Mouse (Mus musculus) megakaryocyte-erythroid progenitor cell, adult 5-6 weeks (primary cell): ENCODE data around the gene Klk1b1. TPM values are rescaled to one million over a fixed set of nuclear protein-coding genes. Genes with fewer than 3 reads are reported as not detected.
"Not testable (repeated sequence)": the region's sequence is repeated elsewhere in the genome, so short reads cannot be mapped to it uniquely, and the experiment has no call there.

Experiments used
- ATAC-seq: replicated peaks from 2 replicates; pipeline ENCODE4 v1.8.0; 2016; ENCODE audit warnings: mild to moderate bottlenecking, inconsistent platforms; ENCODE audit not compliant: severe bottlenecking, poor library complexity, low FRiP score, low TSS enrichment
- total RNA-seq, 2 experiments: library from RNA; stranded (forward) in 1 of 2; stranded (reverse) in 1 of 2; fragments of 200-1000, 215-1000 nt in 1 of 2; fragments of >200 nt in 1 of 2; fragmentation: Nextera tagmentation in 1 of 2; gene quantifications; 2 replicates each; pipeline ENCODE4 v1.2.3; 2014 to 2017

The Klk1b1 gene
- total RNA-seq (2014; fragmentation: Nextera tagmentation) (not detected in 2 replicates), total RNA-seq (2017) (not detected in 2 replicates)

DNA sequence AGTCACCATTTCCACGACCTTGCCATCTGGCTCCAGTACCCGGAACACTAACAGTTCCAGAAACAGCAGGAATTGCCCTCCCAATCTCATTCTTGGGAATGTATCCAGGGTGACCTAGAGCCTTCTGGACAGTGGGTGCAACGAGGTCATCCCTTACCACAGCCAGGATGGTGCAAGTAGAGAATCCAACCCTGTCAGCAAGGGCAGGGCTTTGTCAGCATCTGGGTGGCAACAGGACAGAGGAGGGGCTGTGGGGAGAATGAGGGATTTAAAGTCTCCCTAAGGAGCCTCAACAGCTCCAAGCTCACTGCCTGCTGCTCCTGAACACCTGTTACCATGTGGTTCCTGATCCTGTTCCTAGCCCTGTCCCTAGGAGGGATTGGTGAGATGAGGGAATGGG lies at the start of gene Klk1b1:
Gene Klk1b1 (plus strand): TSS at position 301 of the 400 bp plus-strand sequence.
- no peak for ATAC-seq

DNA sequence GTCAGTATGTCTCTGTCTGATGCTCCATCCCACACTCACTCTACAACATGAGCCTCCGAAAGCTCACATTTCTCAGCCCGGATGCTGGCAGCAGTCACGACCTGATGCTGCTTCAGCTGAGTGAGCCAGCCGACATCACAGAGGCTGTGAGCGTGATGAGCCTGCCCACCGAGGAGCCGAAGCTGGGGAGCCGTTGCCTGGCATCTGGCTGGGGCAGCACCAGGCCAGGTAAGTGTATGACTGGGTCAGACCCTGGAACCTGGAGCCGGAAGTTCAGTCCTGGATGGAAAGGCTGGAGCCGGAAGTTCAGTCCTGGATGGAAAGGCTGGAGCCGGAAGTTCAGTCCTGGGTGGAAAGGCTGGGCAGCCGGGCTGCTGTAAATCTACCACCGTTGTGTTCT lies 48.1 kb upstream of the Klk1b1 start:
- ATAC-seq = no peak

DNA sequence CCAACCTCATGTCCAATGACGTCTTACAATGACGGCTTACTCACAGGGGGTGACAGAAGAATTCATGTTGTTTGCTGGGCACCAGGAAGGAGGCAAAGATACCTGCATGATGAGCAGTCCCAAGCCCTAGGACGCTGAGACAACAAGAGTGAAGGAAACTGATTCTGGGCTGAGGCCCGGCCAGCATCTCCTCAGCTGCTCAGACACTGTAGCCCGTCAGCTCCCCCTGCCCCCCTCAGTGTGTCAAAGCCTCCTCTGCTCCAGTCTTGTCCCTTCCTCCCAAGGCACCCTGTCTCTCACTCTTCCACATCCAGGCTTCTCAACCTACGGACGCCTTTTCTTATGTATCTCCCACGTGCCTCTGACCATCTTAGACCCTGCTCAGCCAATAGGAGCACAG lies 47.7 kb upstream of the Klk1b1 start:
- no peak for ATAC-seq

DNA sequence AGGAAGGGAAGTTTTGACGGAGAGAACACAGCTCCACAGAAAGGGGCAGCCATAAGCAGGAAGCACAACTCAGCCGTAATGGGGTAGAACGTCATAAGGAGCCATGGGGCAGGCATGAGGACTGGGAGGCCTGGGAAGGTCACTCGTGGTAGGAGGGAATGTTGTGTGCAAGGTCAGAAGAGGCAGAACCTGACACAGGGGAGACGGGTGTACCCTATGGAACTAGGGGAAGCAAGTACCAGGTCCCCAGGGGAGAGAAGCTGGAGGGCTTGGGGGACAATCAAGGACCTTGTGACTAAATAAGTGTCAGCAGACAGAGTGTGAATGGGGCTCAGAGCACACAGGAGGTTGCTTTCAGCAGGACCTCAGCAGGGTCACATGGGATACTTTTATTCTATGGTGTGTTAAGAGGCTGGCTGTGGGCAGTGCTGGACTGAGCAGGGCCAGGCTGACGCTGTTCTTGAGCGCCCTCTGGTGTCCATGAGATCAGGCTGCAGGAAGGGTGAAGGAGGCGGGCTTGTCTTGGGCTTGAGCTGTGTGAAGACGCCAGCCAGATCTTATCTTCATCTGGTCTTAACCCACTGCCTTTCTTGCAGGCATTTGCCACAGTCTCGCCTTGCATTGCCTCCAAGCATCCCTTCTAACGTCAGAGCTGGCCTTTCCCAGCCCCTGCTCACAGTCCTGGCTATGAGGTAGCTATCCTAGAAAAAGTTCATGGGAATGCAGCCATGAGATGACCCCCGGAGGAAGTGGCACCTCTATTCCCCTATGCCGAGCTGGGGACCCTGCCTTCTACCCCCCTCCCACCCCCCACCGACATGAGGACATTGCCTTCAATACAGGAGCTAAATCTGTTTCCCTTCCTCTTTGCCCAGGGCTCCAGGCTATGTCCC lies 46.7 kb upstream of the Klk1b1 start:
- peak; percentile 94 for ATAC-seq

DNA sequence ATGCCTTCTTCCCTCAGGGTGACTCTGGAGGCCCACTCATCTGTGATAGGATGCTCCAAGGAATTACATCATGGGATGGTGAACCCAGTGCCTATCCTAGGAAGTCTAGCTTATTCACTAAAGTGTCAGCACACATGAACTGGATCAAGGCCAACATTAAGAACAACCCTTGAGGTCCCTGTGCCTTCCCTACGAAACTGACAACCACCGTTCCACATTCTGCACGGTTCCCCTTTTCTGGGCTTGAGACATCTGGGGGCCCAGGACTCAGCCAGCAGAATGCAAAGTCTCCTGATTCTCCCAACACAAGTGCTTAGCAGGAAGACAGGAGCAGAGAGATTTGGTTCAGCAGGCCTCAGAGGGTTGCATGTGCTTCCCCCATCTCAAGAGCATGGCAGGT lies 46.0 kb upstream of the Klk1b1 start:
- no peak for ATAC-seq

DNA sequence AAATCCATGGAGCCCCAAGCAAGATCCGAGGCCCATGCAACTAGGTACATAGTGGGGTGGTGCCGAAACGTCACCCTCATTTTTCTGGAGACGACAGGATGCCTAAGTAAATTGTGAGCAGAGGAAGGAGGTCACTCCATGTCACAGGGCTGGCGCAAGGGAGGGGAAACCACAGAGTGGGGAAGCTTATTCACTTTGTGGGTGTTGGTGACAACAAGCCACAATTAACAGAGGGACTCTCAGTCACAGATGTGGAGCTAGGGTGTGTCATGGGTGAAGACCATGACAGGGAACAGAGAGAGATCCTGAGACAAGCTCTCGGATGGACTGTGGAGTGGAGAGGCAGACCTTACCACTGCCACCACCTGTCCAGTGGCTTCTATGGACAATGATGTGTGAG lies 45.5 kb upstream of the Klk1b1 start:
- ATAC-seq = no peak

DNA sequence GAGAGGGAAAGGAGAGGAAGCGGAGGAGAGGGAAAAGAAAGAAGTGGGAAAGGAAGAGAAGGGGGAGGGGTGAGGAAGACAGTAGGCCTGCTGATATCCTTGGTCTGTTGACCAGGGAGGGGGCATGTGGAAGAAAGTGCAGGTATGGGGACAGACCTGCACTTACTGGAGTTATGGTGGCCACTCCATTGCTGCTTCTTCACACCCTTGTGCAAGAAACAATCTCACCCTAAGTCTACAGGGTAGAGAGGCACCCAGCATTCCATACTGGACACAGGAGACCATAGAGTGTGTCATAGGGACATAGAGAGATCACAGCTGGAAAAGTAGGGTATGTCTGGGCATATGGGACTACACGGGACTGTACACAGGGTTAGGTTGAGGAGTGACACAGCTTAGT lies 44.6 kb upstream of the Klk1b1 start:
- ATAC-seq = no peak

DNA sequence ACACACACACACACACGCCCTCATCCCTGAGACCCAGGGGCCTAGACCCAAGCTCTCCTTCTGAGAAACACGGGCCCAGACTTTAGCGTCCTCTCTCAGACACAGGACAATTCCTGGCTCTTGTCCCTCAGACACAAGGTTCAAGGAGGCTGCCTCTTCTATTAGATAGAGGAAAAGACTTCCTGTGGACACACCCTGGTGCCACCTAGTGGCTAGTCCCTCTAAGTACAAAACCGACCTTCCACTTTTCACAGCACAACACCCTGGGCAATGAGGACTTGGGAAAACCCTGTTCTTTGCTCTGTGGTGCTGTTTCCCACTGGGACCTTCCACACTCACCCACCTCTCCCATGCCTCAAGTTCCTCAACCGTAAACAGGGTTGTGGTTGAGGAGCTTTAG lies 40.6 kb upstream of the Klk1b1 start:
- ATAC-seq = no peak

DNA sequence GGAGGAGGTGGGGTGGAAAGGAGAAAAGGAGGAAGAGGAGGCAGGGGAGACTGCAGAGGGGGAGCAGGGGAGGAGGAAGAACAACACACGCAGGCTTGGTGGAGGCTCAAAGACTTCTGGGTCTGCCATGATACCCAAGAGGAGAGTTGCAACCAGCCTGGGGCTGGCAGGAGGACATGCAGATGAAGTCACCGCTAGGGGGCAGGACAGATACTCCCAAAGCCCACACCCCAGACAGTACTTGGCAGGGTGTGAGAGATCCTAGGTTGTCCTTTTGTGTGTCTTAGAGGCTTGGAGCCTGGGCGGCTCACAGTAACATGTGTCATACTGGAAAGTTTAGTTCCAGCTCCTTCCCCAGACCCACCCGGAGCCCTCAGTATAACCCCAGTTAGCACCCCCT lies 38.0 kb upstream of the Klk1b1 start:
- no peak for ATAC-seq

DNA sequence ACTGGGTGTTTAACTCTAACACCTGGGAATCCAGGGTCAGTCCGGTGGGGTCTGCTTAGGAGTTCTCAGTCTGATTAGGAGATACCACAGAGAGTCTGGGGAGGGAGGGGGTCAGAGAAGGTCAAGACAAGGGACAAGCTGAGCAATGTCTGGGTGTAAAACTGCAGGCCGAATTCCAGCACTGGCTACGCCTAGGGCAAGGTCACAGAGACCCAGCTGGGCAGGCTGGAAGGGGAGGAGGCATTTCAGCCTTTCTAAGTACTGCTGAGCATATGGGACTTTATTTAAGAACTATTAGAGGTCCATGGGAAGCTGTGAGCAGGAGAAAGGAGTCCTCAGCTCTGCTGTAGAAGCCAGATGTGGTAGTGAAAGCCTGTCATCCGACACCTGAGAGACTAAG lies 34.2 kb upstream of the Klk1b1 start:
- ATAC-seq = no peak

DNA sequence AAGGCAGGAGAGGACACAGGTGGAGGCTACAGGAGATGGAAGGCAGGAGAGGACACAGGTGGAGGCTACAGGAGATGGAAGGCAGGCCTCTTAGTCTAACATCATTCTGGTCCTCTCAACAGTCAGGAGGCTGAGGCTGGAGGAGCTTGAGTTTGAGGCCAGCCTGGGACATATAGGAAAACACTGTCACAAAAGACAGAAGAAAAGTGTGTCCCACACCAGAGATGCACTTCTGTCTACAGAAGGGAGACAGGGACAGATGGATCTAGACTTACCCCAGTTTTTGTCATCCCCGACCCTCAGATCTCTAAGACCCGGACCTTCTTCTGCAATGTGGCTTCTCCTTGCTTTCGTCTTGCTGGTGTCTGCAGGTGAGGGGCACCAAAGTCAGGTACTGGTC lies 33.1 kb upstream of the Klk1b1 start, which contains the start of gene Klk15:
Gene Klk15 (plus strand): TSS at position 301 of the 400 bp plus-strand sequence.
- no peak for ATAC-seq

DNA sequence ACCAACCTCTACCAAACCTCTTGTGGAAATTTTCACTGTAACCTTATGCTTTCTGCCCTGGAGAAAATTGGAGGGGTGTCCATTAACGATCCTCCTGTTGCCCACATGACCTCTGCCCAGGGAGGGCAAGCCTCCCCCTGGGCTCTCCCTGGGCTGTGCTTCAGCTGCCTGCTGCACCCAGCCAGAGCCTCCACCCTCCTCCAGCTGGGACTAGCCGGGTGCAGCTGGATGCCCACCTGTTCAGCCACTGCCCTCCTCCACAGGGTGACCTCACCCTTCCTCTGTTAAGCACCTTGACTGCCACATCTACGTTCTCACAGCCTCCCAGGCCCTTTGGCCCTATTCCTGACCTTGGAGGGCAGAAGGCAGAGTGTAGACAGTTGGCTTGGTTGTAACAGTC lies 31.8 kb upstream of the Klk1b1 start:
- ATAC-seq = no peak

DNA sequence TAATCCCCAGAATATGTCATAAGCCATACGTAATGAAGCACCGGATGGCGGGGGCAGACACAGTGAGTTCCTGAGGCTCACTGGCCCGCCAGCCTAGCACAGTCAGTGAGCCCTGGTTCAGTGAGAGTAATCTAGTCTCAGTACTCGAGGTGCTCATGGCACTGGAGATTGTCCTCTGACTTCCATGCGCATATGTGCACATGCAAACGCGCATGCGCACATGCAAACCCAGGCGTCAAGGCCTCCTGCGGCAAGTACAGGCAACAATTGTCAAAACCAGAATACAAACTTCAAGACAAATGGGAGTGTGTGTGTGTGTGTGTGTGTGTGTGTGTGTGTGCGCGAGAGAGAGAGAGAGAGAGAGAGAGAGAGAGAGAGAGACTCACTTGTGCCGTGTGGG lies 30.0 kb upstream of the Klk1b1 start:
- ATAC-seq = no peak

DNA sequence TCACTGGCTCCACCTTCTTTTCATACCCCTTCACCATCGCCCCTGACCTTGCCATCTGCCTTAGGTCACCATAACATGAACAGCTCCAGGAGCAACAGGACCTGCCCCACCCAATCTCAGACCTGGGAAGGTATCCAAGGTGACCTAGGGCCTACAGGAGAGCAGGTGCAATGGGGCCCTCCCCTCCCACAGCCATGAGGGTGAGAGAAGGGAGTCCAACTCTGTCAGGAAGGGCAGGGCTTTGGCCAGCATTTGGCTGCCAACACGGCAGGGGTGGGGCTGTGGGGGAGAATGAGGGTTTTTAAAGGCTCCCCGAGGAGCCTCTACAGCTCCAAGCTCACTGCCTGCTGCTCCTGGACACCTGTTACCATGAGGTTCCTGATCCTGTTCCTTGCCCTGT lies 24.3 kb upstream of the Klk1b1 start:
- ATAC-seq = not testable (repeated sequence)

DNA sequence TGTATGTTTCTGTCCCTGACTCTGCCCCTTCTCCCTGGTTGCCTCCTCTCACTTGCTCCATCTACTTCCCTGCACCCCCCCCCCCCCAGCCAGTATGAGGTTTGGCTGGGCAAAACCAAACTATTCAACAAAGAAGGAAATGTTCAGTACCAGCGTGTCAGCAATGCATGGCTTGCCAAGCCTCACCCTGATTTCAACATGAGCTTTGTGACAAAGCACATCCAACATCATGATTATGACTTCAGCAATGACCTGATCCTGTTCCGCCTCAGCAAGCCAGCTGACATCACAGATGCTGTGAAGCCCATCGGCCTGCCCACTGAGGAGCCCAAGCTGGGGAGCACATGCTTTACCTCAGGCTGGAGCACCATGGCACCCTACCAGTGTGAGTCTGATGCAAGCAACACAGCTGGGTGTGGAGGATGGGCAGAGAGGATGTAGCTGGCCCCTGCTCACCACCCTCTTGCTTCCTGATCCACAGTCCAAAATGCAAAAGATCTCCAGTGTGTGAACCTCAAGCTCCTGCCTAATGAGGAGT lies 21.8 kb upstream of the Klk1b1 start:
- no peak for ATAC-seq

DNA sequence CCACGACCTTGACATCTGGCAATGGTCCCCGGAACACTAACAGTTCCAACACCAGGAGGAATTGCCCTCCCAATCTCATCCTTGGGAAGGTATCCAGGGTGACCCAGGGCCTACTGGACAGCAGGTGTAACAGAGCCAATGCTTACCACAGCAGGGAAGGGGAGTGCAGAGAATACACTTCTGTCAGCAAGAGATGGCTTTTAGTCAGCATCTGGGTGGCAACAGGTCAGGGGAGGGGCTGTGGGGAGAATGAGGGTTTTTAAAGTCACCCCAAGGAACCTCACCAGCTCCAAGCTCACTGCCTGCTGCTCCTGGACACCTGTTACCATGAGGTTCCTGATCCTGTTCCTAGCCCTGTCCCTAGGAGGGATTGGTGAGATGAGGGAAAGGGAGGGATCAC lies 16.2 kb upstream of the Klk1b1 start, which contains the start of gene Klk1b8:
Gene Klk1b8 (plus strand): TSS at position 301 of the 400 bp plus-strand sequence.
- ATAC-seq = no peak

DNA sequence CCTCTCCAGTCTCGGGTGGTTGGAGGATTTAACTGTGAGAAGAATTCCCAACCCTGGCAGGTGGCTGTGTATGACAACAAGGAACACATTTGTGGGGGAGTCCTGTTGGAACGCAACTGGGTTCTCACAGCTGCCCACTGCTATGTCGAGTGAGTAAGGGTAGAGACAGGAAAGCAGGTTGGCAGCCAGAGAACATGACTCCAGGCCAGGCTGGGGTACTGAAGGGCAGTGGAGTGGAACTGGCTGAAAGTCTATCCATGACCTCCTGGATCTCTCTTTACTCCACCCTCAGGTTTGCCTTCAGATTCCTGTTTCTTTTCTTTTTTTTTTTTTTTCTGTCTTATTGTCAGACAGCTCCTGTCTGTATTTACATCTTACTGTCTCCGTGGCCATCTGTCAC lies 13.8 kb upstream of the Klk1b1 start:
- ATAC-seq = no peak

DNA sequence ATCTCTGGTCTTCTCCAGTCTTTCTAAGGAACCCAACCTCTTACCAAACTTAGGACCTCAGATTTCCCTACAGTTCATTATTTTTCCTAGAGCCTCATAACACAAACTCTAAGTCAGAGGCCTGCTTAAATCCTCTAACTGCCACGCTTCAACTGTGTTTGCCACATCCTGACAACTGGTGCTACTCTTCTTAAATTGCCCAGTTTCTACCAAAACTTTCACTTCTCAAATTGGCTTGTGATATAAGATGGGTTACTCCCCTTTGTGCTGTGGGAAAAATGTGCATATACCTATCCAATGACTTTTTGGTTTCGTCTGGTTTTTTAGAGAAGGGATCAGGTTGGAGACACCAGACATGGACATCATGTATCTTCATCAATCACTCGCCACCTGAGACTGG lies 507 bp downstream of the Klk1b1 start:
- no peak for ATAC-seq

DNA sequence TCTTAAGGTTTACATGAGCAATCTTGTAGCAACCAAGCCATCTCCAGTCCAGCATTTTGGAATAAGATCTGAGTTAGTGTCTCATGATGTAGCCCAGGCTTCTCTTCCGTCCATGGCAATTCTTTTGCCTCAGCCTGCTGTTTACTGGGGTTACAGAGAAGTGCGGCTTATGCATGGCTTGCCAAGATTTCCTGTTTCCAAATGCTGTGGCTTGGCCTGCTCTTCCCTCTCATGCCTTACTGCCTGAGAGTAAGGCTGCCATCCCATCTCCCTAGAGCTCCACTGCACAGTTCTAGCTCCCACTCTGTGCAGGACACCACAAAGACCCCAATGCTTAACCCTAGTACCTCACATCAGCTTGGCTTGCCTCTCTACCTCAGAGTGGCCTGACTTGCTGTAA lies 1.1 kb downstream of the Klk1b1 start:
- no peak for ATAC-seq

DNA sequence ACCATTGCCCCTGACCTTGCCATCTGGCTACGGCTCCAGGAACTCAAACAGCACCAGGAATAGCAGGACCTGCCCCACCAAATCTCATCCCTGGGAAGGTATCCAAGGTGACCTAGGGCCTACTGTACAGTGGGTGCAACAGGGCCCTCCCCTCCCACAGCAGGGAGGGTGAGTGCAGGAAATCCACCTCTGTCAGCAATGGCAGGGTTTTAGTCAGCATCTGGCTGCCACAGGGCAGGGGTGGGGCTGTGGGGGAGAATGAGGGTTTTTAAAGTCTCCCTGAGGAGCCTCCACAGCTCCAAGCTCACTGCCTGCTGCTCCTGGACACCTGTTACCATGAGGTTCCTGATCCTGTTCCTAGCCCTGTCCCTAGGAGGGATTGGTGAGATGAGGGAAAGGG lies 9.2 kb downstream of the Klk1b1 start, which contains the start of gene Klk1b9:
Gene Klk1b9 (plus strand): TSS at position 301 of the 400 bp plus-strand sequence.
- not testable (repeated sequence) for ATAC-seq

DNA sequence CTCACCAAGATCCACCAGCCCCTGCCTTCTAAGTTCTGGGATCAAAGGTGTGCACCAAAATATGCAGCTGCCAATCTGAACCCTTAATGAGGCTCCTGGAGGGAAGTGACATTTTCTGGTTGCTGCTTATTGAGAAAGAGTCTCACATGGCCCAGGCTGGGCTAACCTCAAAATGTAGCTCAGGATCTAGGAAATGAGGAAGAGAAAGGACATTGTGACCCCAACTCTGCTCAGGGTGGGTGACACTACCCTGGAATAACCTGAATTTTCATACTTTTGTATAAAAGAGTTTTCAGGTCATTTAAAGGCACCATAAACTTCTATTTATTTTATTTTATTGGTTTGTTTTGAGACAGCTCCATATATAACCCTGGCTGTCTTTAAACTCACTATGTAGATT lies 19.1 kb downstream of the Klk1b1 start:
- no peak for ATAC-seq
